Mouse (Mus musculus): ENCODE results near the gene Mbtd1. TPM values are rescaled to one million over a fixed set of nuclear protein-coding genes. Genes with fewer than 3 reads are reported as not detected.

Mbtd1 gene
- not detected in 2 replicates for polyA plus RNA-seq (2012; ENCODE audit: insufficient read depth, insufficient read length, low replicate concordance, missing spikeins)

DNA sequence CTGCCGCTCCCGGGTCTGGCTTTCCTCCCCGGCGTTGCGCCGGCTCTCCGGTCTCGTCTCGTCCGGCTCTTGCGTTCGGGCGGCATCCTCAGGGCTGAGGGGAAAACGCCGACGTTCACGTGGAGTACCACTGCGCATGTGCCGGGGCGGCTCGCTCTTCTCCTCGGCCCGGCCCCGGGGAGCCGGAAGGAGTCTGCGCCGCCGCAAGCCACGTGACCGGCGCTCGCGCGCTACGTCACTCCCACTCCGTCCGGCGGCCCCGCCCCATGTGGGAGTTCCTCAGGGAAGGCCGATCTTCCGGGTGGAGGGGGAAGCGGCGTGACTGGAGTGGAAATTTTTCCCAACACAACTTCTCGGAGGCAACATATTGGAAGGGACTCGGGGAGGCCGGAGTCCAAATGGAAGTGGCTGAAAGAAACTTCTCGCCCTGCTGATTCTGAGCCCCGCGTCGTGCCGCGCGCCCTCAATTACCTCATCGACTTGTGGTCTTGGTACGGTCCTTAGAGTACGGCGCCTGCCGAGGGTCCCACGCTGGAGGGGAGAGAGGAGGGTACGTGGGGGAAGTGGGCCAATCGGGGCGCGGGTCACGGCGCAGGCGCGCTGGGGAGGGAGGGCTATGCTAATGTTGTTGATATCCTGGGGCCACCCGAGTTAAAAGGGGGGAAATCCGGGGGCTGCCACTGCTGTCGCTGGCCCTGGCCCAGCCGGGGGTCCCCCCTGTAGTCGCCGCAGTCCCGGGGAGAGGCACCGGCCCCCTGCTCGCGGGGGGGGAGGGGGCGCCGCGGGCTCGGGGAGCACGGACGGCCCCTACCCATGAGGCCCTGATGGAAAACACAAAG is at the start of gene Mbtd1, which contains the start of gene Utp18:
Mbtd1 (plus strand) TSS at position 281 of the 839 bp plus-strand sequence.
Utp18 (minus strand) TSS at position 195 of the 839 bp plus-strand sequence.
- 1% methylated on average over 80 of the region's 83 CpGs for WGBS
- peak within 1 kb of the TSS; percentile 97 for H3K27ac ChIP-seq (ENCODE audit: insufficient read depth, low read depth, low read length)
- H3K4me1 ChIP-seq (ENCODE audit: control insufficient read depth, insufficient read depth, low read length) = peaks cover 5% of the 10 kb centered on the region
- peak within 1 kb of the TSS; percentile 93 for H3K4me3 ChIP-seq (ENCODE audit: insufficient read depth, low read depth, low read length)
- no peak for TF ChIP-seq CTCF (IDR thresholded peaks at IDR 0.05; ENCODE audit: insufficient read depth, low read depth, low read length)
- TF ChIP-seq POLR2A (IDR thresholded peaks at IDR 0.05; ENCODE audit: insufficient read depth, low read depth, low read length) = peak; percentile 65

DNA sequence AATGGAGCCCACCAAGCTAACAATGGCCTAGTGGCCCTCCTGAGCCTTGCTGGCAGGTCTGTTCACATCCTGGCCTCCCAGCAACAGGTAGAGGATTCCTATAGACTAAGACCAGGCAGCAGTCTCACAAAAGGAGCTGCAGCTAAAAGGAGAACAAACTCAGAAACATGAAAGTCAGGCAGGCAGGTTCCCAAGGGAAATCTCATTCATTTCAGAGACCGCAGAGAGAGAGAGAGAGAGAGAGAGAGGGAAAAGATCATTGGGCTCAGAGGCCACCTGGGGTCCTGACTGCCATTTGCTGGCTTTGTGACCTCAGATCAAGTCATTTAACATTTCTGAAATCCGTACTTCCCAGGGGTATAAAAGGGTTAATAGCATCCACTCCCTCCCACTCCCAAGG is 38.3 kb upstream of the Mbtd1 start:
- 65% methylated on average over 2 of the region's 2 CpGs for WGBS
- Histone ChIP-seq H3K27ac (ENCODE audit: insufficient read depth, low read depth, low read length) (no peak overlapping the region), H3K4me1 (ENCODE audit: control insufficient read depth, insufficient read depth, low read length) (no peaks in the 10 kb centered on the region), H3K4me3 (ENCODE audit: insufficient read depth, low read depth, low read length) (no peak overlapping the region)
- no peak for TF ChIP-seq CTCF (IDR thresholded peaks at IDR 0.05; ENCODE audit: insufficient read depth, low read depth, low read length)
- TF ChIP-seq POLR2A (IDR thresholded peaks at IDR 0.05; ENCODE audit: insufficient read depth, low read depth, low read length) = no peak

DNA sequence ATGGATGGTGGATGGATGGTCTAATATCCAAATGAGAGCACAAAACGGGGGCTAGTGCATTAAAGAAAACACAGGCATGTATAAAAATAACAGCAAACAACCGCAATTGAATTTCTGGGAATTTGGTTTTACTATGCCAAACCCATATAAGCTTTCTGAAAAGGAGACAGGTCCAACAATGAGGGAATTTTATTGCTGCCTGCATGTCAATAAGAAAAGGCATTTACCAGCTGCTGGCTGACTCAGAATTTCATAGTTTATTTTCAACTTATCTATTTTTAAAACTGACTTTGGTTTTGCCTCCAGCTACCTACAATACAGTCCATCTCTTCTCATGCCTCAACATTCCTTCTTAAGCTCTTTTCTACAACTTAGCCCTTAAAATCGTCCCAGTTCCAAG is 33.1 kb upstream of the Mbtd1 start:
- Histone ChIP-seq H3K4me1 (ENCODE audit: control insufficient read depth, insufficient read depth, low read length) (no peaks in the 10 kb centered on the region), H3K4me3 (ENCODE audit: insufficient read depth, low read depth, low read length) (no peak overlapping the region), H3K27ac (ENCODE audit: insufficient read depth, low read depth, low read length) (no peak overlapping the region)
- TF ChIP-seq CTCF (IDR thresholded peaks at IDR 0.05; ENCODE audit: insufficient read depth, low read depth, low read length) (no peak), POLR2A (IDR thresholded peaks at IDR 0.05; ENCODE audit: insufficient read depth, low read depth, low read length) (no peak)
- WGBS = 83% methylated on average over 3 of the region's 3 CpGs

DNA sequence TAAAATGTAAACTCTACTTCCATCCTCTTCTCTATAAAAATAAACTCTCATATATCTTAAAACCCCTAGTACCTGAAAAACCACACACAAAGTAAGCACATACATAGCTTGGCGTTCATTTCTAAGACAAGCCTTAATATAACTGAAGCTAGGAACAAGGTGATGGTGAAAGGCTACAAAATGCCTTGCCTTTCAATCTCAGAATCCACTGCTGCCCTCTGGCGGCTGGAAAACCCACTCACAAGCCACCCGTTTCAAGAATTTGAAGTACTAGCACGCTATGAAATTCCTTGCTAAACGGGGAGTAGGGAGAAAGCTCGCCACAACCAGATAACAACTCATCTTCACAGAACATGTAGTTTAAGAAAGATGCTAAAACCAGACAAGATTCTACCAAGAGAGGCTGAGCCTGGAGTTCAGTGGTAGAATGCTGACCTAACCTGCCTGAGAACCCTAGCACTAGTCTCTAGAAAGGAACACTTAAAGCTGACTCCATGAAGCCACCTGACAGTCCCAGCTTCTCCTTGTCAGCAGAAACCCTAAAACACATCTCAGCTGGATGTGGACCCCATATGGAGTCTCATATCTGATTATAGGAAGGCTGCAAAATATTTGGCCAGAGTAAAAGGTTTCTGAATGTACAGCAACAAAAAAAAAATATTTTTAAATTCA is 29.2 kb upstream of the Mbtd1 start:
- under 1% methylated on average over 6 of the region's 6 CpGs for WGBS

DNA sequence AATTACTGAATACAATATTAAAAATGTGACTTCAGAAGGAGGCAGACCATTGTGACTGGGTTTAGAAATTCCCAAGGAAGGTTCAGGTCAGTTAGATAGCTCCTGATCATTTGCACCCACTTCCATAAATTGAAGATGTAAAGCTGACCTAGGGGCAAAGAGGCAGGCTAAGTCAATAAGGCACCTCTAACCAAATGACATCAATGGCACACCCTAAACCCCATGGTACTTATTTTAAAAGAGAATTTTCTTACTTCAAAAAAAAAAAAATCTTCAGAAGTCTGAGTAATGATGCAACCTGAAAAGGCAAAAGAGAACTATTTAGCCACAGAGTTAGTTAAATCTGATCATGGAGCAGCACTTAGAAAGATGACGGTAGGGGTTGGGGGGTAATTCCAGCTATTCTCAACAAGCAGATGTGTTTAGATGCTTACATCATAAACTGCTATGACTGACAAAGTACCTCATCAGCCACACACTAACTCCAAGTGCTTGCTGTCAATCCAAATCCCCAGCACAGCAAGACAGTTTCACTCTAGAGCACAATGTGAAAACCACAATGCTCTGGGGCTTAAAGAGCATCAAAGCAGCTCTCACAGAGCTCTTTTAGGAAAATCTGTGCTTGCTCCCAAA is 25.0 kb upstream of the Mbtd1 start:
- Histone ChIP-seq H3K27ac (ENCODE audit: insufficient read depth, low read depth, low read length) (no peak overlapping the region), H3K4me1 (ENCODE audit: control insufficient read depth, insufficient read depth, low read length) (no peaks in the 10 kb centered on the region), H3K4me3 (ENCODE audit: insufficient read depth, low read depth, low read length) (no peak overlapping the region)
- no peak for TF ChIP-seq CTCF (IDR thresholded peaks at IDR 0.05; ENCODE audit: insufficient read depth, low read depth, low read length)
- 91% methylated on average over 1 of the region's 1 CpGs for WGBS

More for the DNA sequence above, 29.2 kb upstream of the Mbtd1 start:
- no peaks in the 10 kb centered on the region for H3K4me1 ChIP-seq (ENCODE audit: control insufficient read depth, insufficient read depth, low read length)
- no peak for TF ChIP-seq POLR2A (IDR thresholded peaks at IDR 0.05; ENCODE audit: insufficient read depth, low read depth, low read length)
- peak; percentile 16; the same call in 1 of the 2 replicates for TF ChIP-seq CTCF (IDR thresholded peaks at IDR 0.05; ENCODE audit: insufficient read depth, low read depth, low read length)
- no peak overlapping the region for H3K27ac ChIP-seq (ENCODE audit: insufficient read depth, low read depth, low read length)
- no peak overlapping the region for H3K4me3 ChIP-seq (ENCODE audit: insufficient read depth, low read depth, low read length)

DNA sequence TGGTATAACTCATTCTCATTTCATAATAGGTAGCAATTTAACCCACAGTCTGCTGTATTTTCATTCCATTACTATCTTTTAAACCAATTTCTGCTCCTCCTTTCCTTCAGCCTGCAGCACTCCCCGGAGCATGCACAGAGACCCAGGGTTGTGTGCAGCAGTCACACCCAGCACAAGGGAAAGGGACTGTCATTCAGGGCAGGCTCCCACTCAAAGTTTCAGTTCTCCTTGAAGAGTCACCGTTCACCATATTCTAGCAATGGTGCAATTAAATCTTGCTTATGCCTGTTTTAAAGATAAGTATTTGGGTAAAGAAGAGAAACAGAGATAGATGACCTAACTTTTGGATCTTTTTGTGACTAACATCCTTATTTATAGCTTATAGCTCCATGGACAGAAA is 24.5 kb upstream of the Mbtd1 start:
- 76% methylated on average over 2 of the region's 2 CpGs for WGBS
- Histone ChIP-seq H3K4me3 (ENCODE audit: insufficient read depth, low read depth, low read length) (no peak overlapping the region), H3K27ac (ENCODE audit: insufficient read depth, low read depth, low read length) (no peak overlapping the region), H3K4me1 (ENCODE audit: control insufficient read depth, insufficient read depth, low read length) (no peaks in the 10 kb centered on the region)
- TF ChIP-seq POLR2A (IDR thresholded peaks at IDR 0.05; ENCODE audit: insufficient read depth, low read depth, low read length) (no peak), CTCF (IDR thresholded peaks at IDR 0.05; ENCODE audit: insufficient read depth, low read depth, low read length) (no peak)

DNA sequence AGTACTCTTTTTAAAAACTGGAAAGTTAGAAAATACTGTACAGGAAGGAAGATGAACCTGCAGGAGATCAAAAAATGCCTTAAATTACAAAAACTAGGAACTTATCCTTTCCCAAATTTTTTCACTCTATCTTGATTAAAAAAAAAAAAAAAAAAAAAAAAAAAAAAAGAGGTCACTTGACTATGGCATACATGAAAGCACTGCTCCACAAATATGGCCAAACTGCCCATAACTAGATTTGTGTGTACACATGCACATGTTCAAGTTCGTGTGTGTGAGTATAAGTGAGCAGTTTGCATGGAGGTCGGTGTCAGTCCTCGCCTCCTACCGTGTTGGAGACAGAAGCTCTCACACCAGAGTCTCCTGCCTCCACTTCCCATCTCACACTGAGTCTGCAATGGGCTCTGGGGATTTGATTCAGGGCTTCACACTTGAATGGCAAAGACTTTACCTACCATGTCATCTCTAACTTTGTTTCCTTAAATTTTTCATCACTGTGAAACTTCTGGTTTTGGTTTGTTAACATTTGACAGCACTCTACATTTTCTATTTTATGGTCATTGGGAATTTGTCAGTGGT is 23.5 kb upstream of the Mbtd1 start:
- no peaks in the 10 kb centered on the region for H3K4me1 ChIP-seq (ENCODE audit: control insufficient read depth, insufficient read depth, low read length)
- H3K4me3 ChIP-seq (ENCODE audit: insufficient read depth, low read depth, low read length) = no peak overlapping the region
- H3K27ac ChIP-seq (ENCODE audit: insufficient read depth, low read depth, low read length) = no peak overlapping the region
- no peak for TF ChIP-seq POLR2A (IDR thresholded peaks at IDR 0.05; ENCODE audit: insufficient read depth, low read depth, low read length)
- no peak for TF ChIP-seq CTCF (IDR thresholded peaks at IDR 0.05; ENCODE audit: insufficient read depth, low read depth, low read length)
- 95% methylated on average over 4 of the region's 4 CpGs for WGBS

DNA sequence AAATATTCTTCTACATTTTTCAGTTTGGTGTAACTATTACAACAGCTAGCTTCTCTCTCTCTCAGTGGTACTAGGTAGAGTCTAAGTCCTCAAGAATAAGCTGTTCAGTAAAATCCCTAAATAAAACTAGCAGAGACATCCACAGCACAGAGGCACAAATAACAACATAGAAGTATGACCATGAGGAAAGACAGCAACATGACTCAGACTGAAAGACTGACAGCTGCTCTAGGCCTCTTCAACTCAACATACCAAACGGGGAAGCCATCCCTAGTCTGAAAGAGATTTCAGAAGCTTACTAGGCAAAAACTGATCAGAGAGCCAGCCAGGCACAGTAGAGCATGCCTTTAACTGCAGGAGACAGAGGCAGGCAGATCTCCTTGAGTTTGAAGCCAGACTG is 23.0 kb upstream of the Mbtd1 start:
- 94% methylated on average over 1 of the region's 1 CpGs for WGBS
- TF ChIP-seq POLR2A (IDR thresholded peaks at IDR 0.05; ENCODE audit: insufficient read depth, low read depth, low read length) = no peak
- TF ChIP-seq CTCF (IDR thresholded peaks at IDR 0.05; ENCODE audit: insufficient read depth, low read depth, low read length) = no peak

More for the DNA sequence above, 23.0 kb upstream of the Mbtd1 start:
- Histone ChIP-seq H3K4me3 (ENCODE audit: insufficient read depth, low read depth, low read length) (no peak overlapping the region), H3K27ac (ENCODE audit: insufficient read depth, low read depth, low read length) (no peak overlapping the region), H3K4me1 (ENCODE audit: control insufficient read depth, insufficient read depth, low read length) (no peaks in the 10 kb centered on the region)

Data from olfactory bulb, adult 2 months (tissue).